In genomic region chr4:133557041-133557717, GRCm38 (mm10) we compare ENCODE assay signal across 18 mouse cellular contexts. TPM values are rescaled to one million over a fixed set of nuclear protein-coding genes. Genes with fewer than 3 reads are reported as not detected.
A peak's percentile ranks its signal among the peaks of the same experiment; 100 is the strongest.
DNase-seq lines count a peak whose midpoint lies in the region; ATAC-seq lines count a peak whose summit lies in the region.
"Had no signal": no experiment of that assay in that cellular context is flagged by ENCODE, and none has a peak within 500 bp of the region (broad histone marks: within the 10 kb centered on the region; RNA-seq: fewer than 3 reads in every experiment).

No protein-coding gene starts in this region.

- no peaks in the 10 kb centered on the region for H3K27me3 ChIP-seq in kidney, embryonic 14.5 days (ENCODE audit: control insufficient read depth, insufficient read depth, low read length)
- H3K27me3 ChIP-seq in liver, embryonic 12.5 days (replicated peaks), result peaks cover 9% of the 10 kb centered on the region; the same call in 1 of the 2 replicates
- H3K27me3 ChIP-seq: neural tube, embryonic 15.5 days had no signal

- H3K9ac ChIP-seq in kidney, embryonic 14.5 days (ENCODE audit: low read depth, low read length), result no peak overlapping the region
- no peak overlapping the region for H3K9ac ChIP-seq in liver, embryonic 12.5 days
- H3K9ac ChIP-seq: neural tube, embryonic 15.5 days had no signal

- H3K36me3 ChIP-seq in kidney, embryonic 14.5 days (ENCODE audit: control insufficient read depth, insufficient read depth, low read length), result no peaks in the 10 kb centered on the region
- H3K36me3 ChIP-seq in liver, embryonic 12.5 days, result no peaks in the 10 kb centered on the region
- H3K36me3 ChIP-seq: neural tube, embryonic 15.5 days had no signal

- WGBS in kidney, embryonic 14.5 days, result 34% methylated on average over 10 of the region's 10 CpGs
- WGBS in liver, embryonic 12.5 days (ENCODE audit: insufficient replicate concordance), result 48% methylated on average over 10 of the region's 10 CpGs

- no peak overlapping the region for H3K4me2 ChIP-seq in kidney, embryonic 14.5 days (replicated peaks; ENCODE audit: low read depth, low read length)
- no peak overlapping the region for H3K4me2 ChIP-seq in liver, embryonic 12.5 days
- H3K4me2 ChIP-seq: neural tube, embryonic 15.5 days had no signal

- H3K27ac ChIP-seq in kidney, embryonic 14.5 days (ENCODE audit: low read depth, low read length), result no peak overlapping the region
- peak overlapping the region; percentile 53; the same call in 1 of the 2 replicates for H3K27ac ChIP-seq in liver, embryonic 12.5 days
- H3K27ac ChIP-seq: hindbrain, postnatal 0 days; neural tube, embryonic 15.5 days had no signal

- H3K9me3 ChIP-seq in kidney, embryonic 14.5 days (ENCODE audit: control insufficient read depth, low read length), result no peaks in the 10 kb centered on the region
- no peaks in the 10 kb centered on the region for H3K9me3 ChIP-seq in liver, embryonic 12.5 days (replicated peaks)
- H3K9me3 ChIP-seq: neural tube, embryonic 15.5 days had no signal

- H3K4me3 ChIP-seq in kidney, embryonic 14.5 days (ENCODE audit: low read length), result no peak overlapping the region
- H3K4me3 ChIP-seq in liver, embryonic 12.5 days, result no peak overlapping the region
- H3K4me3 ChIP-seq: erythroblast, embryonic 14.5 days; neural tube, embryonic 15.5 days had no signal

- no peaks in the 10 kb centered on the region for H3K4me1 ChIP-seq in kidney, embryonic 14.5 days (ENCODE audit: control insufficient read depth, insufficient read depth, low read length)
- peaks cover 21% of the 10 kb centered on the region for H3K4me1 ChIP-seq in liver, embryonic 12.5 days
- H3K4me1 ChIP-seq: neural tube, embryonic 15.5 days had no signal

- DNase-seq in adrenal gland, postnatal 10 days, result peak; percentile 26
- no peak for DNase-seq in adrenal gland, postnatal 14 days
- DNase-seq in yolk sac, embryonic 10.5 days (ENCODE audit: low spot score), result peak; percentile 89
- no peak for DNase-seq in lung, postnatal 10 days
- DNase-seq in cerebellum, postnatal 10 days, result no peak
- no peak for DNase-seq in spleen, postnatal 36 days (ENCODE audit: low spot score in 2 of 2)
- DNase-seq: adrenal gland, postnatal 36 days; lung, postnatal 36 days; thymus, postnatal 4 days had no signal

- peak; percentile 32; the same call in 1 of the 2 replicates for ATAC-seq in kidney, embryonic 14.5 days (ENCODE audit: low FRiP score, low TSS enrichment)
- peak; percentile 79 for ATAC-seq in liver, embryonic 12.5 days
- ATAC-seq: hindbrain, postnatal 0 days had no signal

RNA-seq across cellular contexts. Expression of gene Nr0b2, which starts 4.0 kb away (rescaled TPM):
- total RNA-seq in adrenal gland, postnatal 10 days (2021), result 10 to 100 TPM; 18.0 to 19.3 TPM
- 32.6 and 34.2 TPM in 2 replicates for total RNA-seq in adrenal gland, postnatal 14 days (2021)
- polyA plus RNA-seq in kidney, embryonic 14.5 days (2014; fragmentation: Nextera tagmentation; extraction: Ambion mirVana), result not detected in 2 replicates
- polyA plus RNA-seq in liver, embryonic 12.5 days (2016; fragmentation: Nextera tagmentation; extraction: Ambion mirVana), result 0.56 and 0.77 TPM in 2 replicates
- total RNA-seq: layer of hippocampus, postnatal 14 days had no signal
- polyA plus RNA-seq: cortical plate, adult 2 months; erythroblast, embryonic 14.5 days; gonadal fat pad, adult 2 months; limb, embryonic 11.5 days had no signal

RNA-seq across cellular contexts. Expression of gene Nudc, which starts 11.4 kb away (rescaled TPM):
- 100 to 1,000 TPM in 1 of 2 experiments, 10 to 100 TPM in 1; 95.6 to 102 TPM for total RNA-seq in adrenal gland, postnatal 10 days (2021)
- 159 and 160 TPM in 2 replicates for total RNA-seq in adrenal gland, postnatal 14 days (2021)
- 285 and 287 TPM in 2 replicates for polyA plus RNA-seq in kidney, embryonic 14.5 days (2014; fragmentation: Nextera tagmentation; extraction: Ambion mirVana)
- polyA plus RNA-seq in liver, embryonic 12.5 days (2016; fragmentation: Nextera tagmentation; extraction: Ambion mirVana), result 285 and 299 TPM in 2 replicates

RNA-seq across cellular contexts. Expression of gene Gpatch3, which starts 17.4 kb away (rescaled TPM):
- total RNA-seq in adrenal gland, postnatal 10 days (2021), result 1 to 10 TPM; 5.7 to 8.1 TPM
- total RNA-seq in adrenal gland, postnatal 14 days (2021), result 8.1 and 8.2 TPM in 2 replicates
- polyA plus RNA-seq in kidney, embryonic 14.5 days (2014; fragmentation: Nextera tagmentation; extraction: Ambion mirVana), result 6.5 and 10.2 TPM in 2 replicates
- polyA plus RNA-seq in liver, embryonic 12.5 days (2016; fragmentation: Nextera tagmentation; extraction: Ambion mirVana), result 7.8 and 8.9 TPM in 2 replicates

RNA-seq across cellular contexts. Expression of gene Gpn2, which starts 27.0 kb away (rescaled TPM):
- total RNA-seq in adrenal gland, postnatal 10 days (2021), result 10 to 100 TPM; 12.9 to 13.3 TPM
- total RNA-seq in adrenal gland, postnatal 14 days (2021), result 12.7 and 15.8 TPM in 2 replicates
- 23.6 and 23.9 TPM in 2 replicates for polyA plus RNA-seq in kidney, embryonic 14.5 days (2014; fragmentation: Nextera tagmentation; extraction: Ambion mirVana)
- polyA plus RNA-seq in liver, embryonic 12.5 days (2016; fragmentation: Nextera tagmentation; extraction: Ambion mirVana), result 15.2 and 16.2 TPM in 2 replicates

RNA-seq across cellular contexts. Expression of gene Kdf1, which starts 38.4 kb away (rescaled TPM):
- 1 to 10 TPM; 2.1 to 3.1 TPM for total RNA-seq in adrenal gland, postnatal 10 days (2021)
- 1.8 and 2.0 TPM in 2 replicates for total RNA-seq in adrenal gland, postnatal 14 days (2021)
- 15.3 and 21.4 TPM in 2 replicates for polyA plus RNA-seq in kidney, embryonic 14.5 days (2014; fragmentation: Nextera tagmentation; extraction: Ambion mirVana)
- polyA plus RNA-seq in liver, embryonic 12.5 days (2016; fragmentation: Nextera tagmentation; extraction: Ambion mirVana), result 0.26 and 0.44 TPM in 2 replicates
- total RNA-seq: layer of hippocampus, postnatal 14 days had no signal
- polyA plus RNA-seq: erythroblast, embryonic 14.5 days had no signal

Comparison
In these comparisons a context has a peak if more than half of its experiments do, and no peak if none do; other contexts are left out.
1. DNase-seq: peak in adrenal gland, postnatal 10 days (single experiment) and yolk sac, embryonic 10.5 days (single experiment); none in adrenal gland, postnatal 14 days (single experiment), lung, postnatal 10 days (single experiment), cerebellum, postnatal 10 days (0 of 2) and spleen, postnatal 36 days (0 of 2).